Mouse (Mus musculus) midbrain, embryonic 16.5 days (tissue): ENCODE measurements around the gene Secisbp2l. TPM values are rescaled to one million over a fixed set of nuclear protein-coding genes. Genes with fewer than 3 reads are reported as not detected.

ENCODE experiments used
- ATAC-seq: fragments of 200-750 bp; cut with Nextera tagmentation; 2 replicates; pipeline ENCODE4 v1.8.0; 2017; ENCODE audit warnings: moderate TSS enrichment
- H3K27ac ChIP-seq: fragments of 300-500 bp; sonication (generic); 2 replicates; pipeline ENCODE4 v1.5.1; 2014; ENCODE audit warnings: mild to moderate bottlenecking, low read length, mixed read lengths
- H3K27me3 ChIP-seq: fragments of 300-500 bp; sonication (generic); 2 replicates; pipeline ENCODE4 v1.6.1; 2014; ENCODE audit warnings: low read depth, low read length, mixed read lengths; ENCODE audit not compliant: control insufficient read depth, insufficient read depth
- H3K36me3 ChIP-seq: fragments of 300-500 bp; sonication (generic); 2 replicates; pipeline ENCODE4 v1.6.1; 2014; ENCODE audit warnings: mild to moderate bottlenecking, low read length, moderate library complexity, mixed read lengths; ENCODE audit not compliant: control insufficient read depth, insufficient read depth
- H3K4me1 ChIP-seq: fragments of 300-500 bp; sonication (generic); 2 replicates; pipeline ENCODE4 v1.6.1; 2014; ENCODE audit warnings: mild to moderate bottlenecking, low read length, mixed read lengths; ENCODE audit not compliant: control insufficient read depth, insufficient read depth
- H3K4me2 ChIP-seq: fragments of 300-500 bp; sonication (generic); 2 replicates; pipeline ENCODE4 v1.6.1; 2014; ENCODE audit warnings: mild to moderate bottlenecking, low read length, mixed read lengths
- H3K4me3 ChIP-seq: fragments of 300-500 bp; sonication (generic); 2 replicates; pipeline ENCODE4 v1.5.1; 2014; ENCODE audit warnings: low read depth, mild to moderate bottlenecking, low read length, moderate library complexity, mixed read lengths
- H3K9ac ChIP-seq: fragments of 300-500 bp; sonication (generic); 2 replicates; pipeline ENCODE4 v1.6.1; 2014; ENCODE audit warnings: low read depth, low read length, mixed read lengths
- H3K9me3 ChIP-seq: fragments of 300-500 bp; sonication (generic); replicated peaks from 2 replicates; pipeline ENCODE4 v1.6.1; 2014; ENCODE audit warnings: mild to moderate bottlenecking, low read length, mixed read lengths; ENCODE audit not compliant: control insufficient read depth, poor library complexity, severe bottlenecking
- WGBS: fragments of 180-500 bp; shearing (Covaris S2); extraction: QIAGEN DNeasy Blood & Tissue Kit; methylation state at CpG from one replicate; pipeline ENCODE4 v1.1.7; 2014; 5-methylcytosine and 5-hydroxymethylcytosine counted together
- polyA plus RNA-seq: library from polyadenylated mRNA; unstranded; fragments of >200 nt; fragmentation: Nextera tagmentation; extraction: Ambion mirVana; gene quantifications from 2 replicates; pipeline ENCODE4 v1.2.1, GENCODE M21; 2015

The Secisbp2l gene
- polyA plus RNA-seq, 1 experiment from 2014 or later: 31.7 TPM

DNA sequence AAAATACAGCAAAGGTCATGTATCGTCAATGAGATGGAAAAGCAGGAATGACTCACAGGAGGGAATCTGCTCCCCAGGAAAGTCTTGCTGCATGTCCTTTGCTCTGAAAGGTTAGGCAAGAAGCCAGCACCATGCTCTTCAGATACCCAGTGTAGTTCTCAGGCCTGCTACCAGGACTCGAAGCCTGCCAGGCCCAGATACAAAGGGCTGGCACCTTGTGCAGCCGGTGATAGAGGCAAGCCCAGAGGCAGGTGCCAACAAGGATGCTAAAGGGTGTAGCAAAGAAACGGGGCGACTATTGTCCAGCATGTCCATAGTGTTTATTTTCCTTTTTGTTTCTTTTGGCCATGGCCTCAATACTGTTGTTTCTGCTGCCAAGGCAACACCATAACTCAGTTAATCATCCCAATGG is 76.2 kb downstream of the Secisbp2l start:
- H3K36me3 ChIP-seq: no peaks in the 10 kb centered on the region
- H3K4me1 ChIP-seq: peaks cover 7% of the 10 kb centered on the region
- WGBS: 65% methylated on average over 5 of the region's 5 CpGs
- H3K27me3 ChIP-seq: no peaks in the 10 kb centered on the region
- H3K27ac ChIP-seq: no peak overlapping the region
- ATAC-seq: 0 out of 2 replicates have a peak, but pooled peaks have one; percentile 18
- no peak overlapping the region for H3K9ac ChIP-seq
- H3K9me3 ChIP-seq: no peaks in the 10 kb centered on the region
- H3K4me2 ChIP-seq: no peak overlapping the region
- H3K4me3 ChIP-seq: no peak overlapping the region

- H3K27ac ChIP-seq: no peak overlapping the region
Measured at GRCm38 (mm10) chr2:125704907-125705631, 77.6 kb downstream of the Secisbp2l start.

DNA sequence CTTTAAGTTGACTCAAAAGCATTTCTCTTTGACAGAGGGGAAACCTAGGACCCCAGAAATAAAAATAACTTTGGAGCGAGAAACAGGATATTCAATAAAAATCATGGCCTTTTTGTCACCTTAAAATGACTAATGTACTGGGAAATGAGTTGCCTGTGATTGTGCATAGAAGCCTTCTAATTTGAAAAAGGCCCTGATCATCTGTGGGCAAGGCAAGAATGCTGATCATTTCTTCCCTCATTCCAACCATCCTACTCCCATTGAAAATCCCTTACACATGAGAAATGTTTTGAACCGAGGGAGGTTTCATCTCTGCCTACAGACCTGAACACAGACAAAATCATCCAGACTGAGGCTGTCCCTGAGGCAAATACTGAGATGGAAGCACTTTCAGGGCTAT is 79.8 kb downstream of the Secisbp2l start:
- Histone ChIP-seq H3K27ac (no peak overlapping the region), H3K36me3 (no peaks in the 10 kb centered on the region), H3K4me2 (no peak overlapping the region), H3K4me1 (peaks cover 7% of the 10 kb centered on the region), H3K4me3 (no peak overlapping the region), H3K9me3 (no peaks in the 10 kb centered on the region), H3K9ac (no peak overlapping the region), H3K27me3 (no peaks in the 10 kb centered on the region)
- no peak for ATAC-seq
- 89% methylated on average over 2 of the region's 2 CpGs for WGBS

More at GRCm38 (mm10) chr2:125704907-125705631, 77.6 kb downstream of the Secisbp2l start:
- H3K4me3 ChIP-seq: no peak overlapping the region
- ATAC-seq: peak; percentile 73
- H3K4me2 ChIP-seq: no peak overlapping the region
- H3K36me3 ChIP-seq: no peaks in the 10 kb centered on the region
- H3K4me1 ChIP-seq: peaks cover 7% of the 10 kb centered on the region
- H3K9ac ChIP-seq: peak overlapping the region; percentile 32; the same call in 1 of the 2 replicates
- no peaks in the 10 kb centered on the region for H3K9me3 ChIP-seq
- WGBS: 25% methylated on average over 12 of the region's 12 CpGs
- no peaks in the 10 kb centered on the region for H3K27me3 ChIP-seq

- Histone ChIP-seq H3K27me3 (no peaks in the 10 kb centered on the region), H3K4me2 (no peak overlapping the region), H3K36me3 (no peaks in the 10 kb centered on the region), H3K9ac (no peak overlapping the region), H3K4me3 (no peak overlapping the region), H3K9me3 (no peaks in the 10 kb centered on the region), H3K27ac (no peak overlapping the region), H3K4me1 (peaks cover 7% of the 10 kb centered on the region)
- WGBS: 89% methylated on average over 2 of the region's 2 CpGs
- ATAC-seq: no peak
Measured at GRCm38 (mm10) chr2:125701606-125702005, 81.1 kb downstream of the Secisbp2l start.

DNA sequence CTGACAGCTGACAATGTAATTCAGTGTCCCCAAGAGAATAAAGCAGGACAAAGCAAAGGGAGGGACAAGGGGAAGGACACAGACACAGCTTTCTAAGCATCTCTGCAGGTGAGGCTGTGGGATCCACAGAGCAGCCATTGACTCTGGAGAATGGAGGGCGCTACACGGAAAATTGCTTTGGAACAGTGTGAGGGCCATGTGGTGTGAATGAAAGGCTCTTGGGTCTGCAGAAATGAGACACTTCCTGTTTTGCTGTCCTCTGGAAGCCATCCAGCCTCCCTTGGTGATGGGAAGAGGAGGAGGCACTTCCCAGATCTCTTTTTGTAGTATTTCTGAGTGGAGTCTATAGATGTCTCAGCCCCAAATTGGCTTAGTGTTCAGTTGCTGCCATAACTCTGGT is 86.5 kb downstream of the Secisbp2l start:
- Histone ChIP-seq H3K4me2 (no peak overlapping the region), H3K9me3 (no peaks in the 10 kb centered on the region), H3K27ac (no peak overlapping the region), H3K9ac (no peak overlapping the region), H3K27me3 (no peaks in the 10 kb centered on the region), H3K4me1 (no peaks in the 10 kb centered on the region), H3K4me3 (no peak overlapping the region), H3K36me3 (no peaks in the 10 kb centered on the region)
- 42% methylated on average over 2 of the region's 2 CpGs for WGBS
- no peak for ATAC-seq

GRCm38 (mm10) chr2:125694798-125695197 is 87.9 kb downstream of the Secisbp2l start:
- Histone ChIP-seq H3K9ac (no peak overlapping the region), H3K4me2 (no peak overlapping the region), H3K27ac (no peak overlapping the region), H3K36me3 (no peaks in the 10 kb centered on the region), H3K4me1 (no peaks in the 10 kb centered on the region), H3K4me3 (no peak overlapping the region), H3K9me3 (no peaks in the 10 kb centered on the region), H3K27me3 (no peaks in the 10 kb centered on the region)
- 89% methylated on average over 2 of the region's 2 CpGs for WGBS
- no peak for ATAC-seq

DNA sequence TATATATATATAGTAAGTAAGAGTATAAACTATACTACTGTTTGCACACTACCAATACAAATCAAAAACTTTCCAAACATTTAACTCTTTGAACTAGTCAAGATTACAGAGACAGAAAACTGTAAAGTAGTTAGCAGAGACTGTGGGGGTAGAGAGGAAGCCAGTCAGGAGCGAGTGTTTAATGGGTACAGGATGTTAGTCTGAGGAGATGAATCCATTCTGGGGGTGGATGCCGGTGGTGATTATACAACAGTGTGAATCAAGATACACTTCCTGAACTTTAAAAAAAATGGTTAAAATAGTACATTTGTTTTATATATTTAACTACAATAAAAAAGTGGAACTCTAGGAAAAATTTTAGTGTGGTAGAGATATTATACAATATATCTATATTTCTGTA is 90.7 kb downstream of the Secisbp2l start:
- Histone ChIP-seq H3K4me1 (no peaks in the 10 kb centered on the region), H3K36me3 (no peaks in the 10 kb centered on the region), H3K4me3 (no peak overlapping the region), H3K27me3 (no peaks in the 10 kb centered on the region), H3K9me3 (no peaks in the 10 kb centered on the region), H3K9ac (no peak overlapping the region), H3K27ac (no peak overlapping the region), H3K4me2 (no peak overlapping the region)
- no peak for ATAC-seq
- 82% methylated on average over 2 of the region's 2 CpGs for WGBS

Other genes starting within 250 kb of the Secisbp2l start
- 2.7 and 3.1 TPM in 2 replicates for gene Cep152, start 157.8 kb downstream of the Secisbp2l start, polyA plus RNA-seq
- 431 and 443 TPM in 2 replicates for gene Eid1, start 109.8 kb downstream of the Secisbp2l start, polyA plus RNA-seq
- gene Shc4, start 58.7 kb downstream of the Secisbp2l start, polyA plus RNA-seq: 2.5 and 3.0 TPM in 2 replicates
- gene Galk2, start 76.2 kb upstream of the Secisbp2l start, polyA plus RNA-seq: 32.7 and 33.2 TPM in 2 replicates
- gene Cops2, start 76.3 kb upstream of the Secisbp2l start, polyA plus RNA-seq: 60.0 and 64.4 TPM in 2 replicates